Comparison of ENCODE assay signal across 24 mouse cellular contexts in genomic region chr10:127160728-127161127, GRCm38 (mm10). TPM values are rescaled to one million over a fixed set of nuclear protein-coding genes. Genes with fewer than 3 reads are reported as not detected.
A peak's percentile ranks its signal among the peaks of the same experiment; 100 is the strongest.
DNase-seq lines count a peak whose midpoint lies in the region; ATAC-seq and TF ChIP-seq lines count a peak whose summit lies in the region.
"Had no signal": no experiment of that assay in that cellular context is flagged by ENCODE, and none has a peak within 500 bp of the region (broad histone marks: within the 10 kb centered on the region; RNA-seq: fewer than 3 reads in every experiment).

No protein-coding gene starts in this region.

- H3K79me2 ChIP-seq in MEL (ENCODE audit: control insufficient read depth, insufficient read depth, low read length, poor library complexity): peaks cover 11% of the 10 kb centered on the region

- peaks cover 0 to 15% of the 10 kb centered on the region in 2 experiments; a peak in 2 of 4 replicates for H3K36me3 ChIP-seq in MEL (ENCODE audit: control insufficient read depth in 1 of 2, insufficient read depth in 2 of 2, low read length in 2 of 2)
- no peaks in the 10 kb centered on the region for H3K36me3 ChIP-seq in small intestine, adult 2 months (ENCODE audit: control insufficient read depth, insufficient read depth, low read length)
- no peaks in the 10 kb centered on the region for H3K36me3 ChIP-seq in liver, embryonic 11.5 days (ENCODE audit: control insufficient read depth, insufficient read depth, low read length)

- TF ChIP-seq RAD21 in MEL (IDR thresholded peaks at IDR 0.05; ENCODE audit: low read depth, low read length): no peak

- no peak overlapping the region for H3K4me3 ChIP-seq in layer of hippocampus, adult 2 months
- H3K4me3 ChIP-seq in MEL (ENCODE audit: control insufficient read depth in 1 of 2, insufficient read depth in 1 of 2, low read depth in 2 of 2, low read length in 2 of 2): no peak overlapping the region
- H3K4me3 ChIP-seq in small intestine, adult 2 months (ENCODE audit: low read depth, low read length): no peak overlapping the region
- no peak overlapping the region for H3K4me3 ChIP-seq in liver, embryonic 11.5 days (ENCODE audit: low read depth, low read length)

- peaks cover 2 to 20% of the 10 kb centered on the region in 2 experiments; a peak in 3 of 4 replicates for H3K4me1 ChIP-seq in MEL (ENCODE audit: control insufficient read depth in 1 of 2, insufficient read depth in 2 of 2, low read length in 2 of 2)
- H3K4me1 ChIP-seq in small intestine, adult 2 months (ENCODE audit: control insufficient read depth, insufficient read depth, insufficient read length, low read length): peaks cover 26% of the 10 kb centered on the region; the same call in 1 of the 2 replicates
- no peaks in the 10 kb centered on the region for H3K4me1 ChIP-seq in liver, embryonic 11.5 days (replicated peaks; ENCODE audit: control insufficient read depth, insufficient read depth, low read length)

- no peak overlapping the region for H3K4me2 ChIP-seq in liver, embryonic 11.5 days

- H3K27ac ChIP-seq in layer of hippocampus, adult 2 months: peak overlapping the region; percentile 67; the same call in 1 of the 2 replicates
- no peak overlapping the region for H3K27ac ChIP-seq in MEL (ENCODE audit: control insufficient read depth, low read depth, low read length)
- H3K27ac ChIP-seq in small intestine, adult 2 months (ENCODE audit: insufficient read depth, low read depth, low read length): peak overlapping the region; percentile 88
- no peak overlapping the region for H3K27ac ChIP-seq in liver, embryonic 11.5 days (ENCODE audit: low read depth, low read length)

- no peak for ATAC-seq in liver, embryonic 11.5 days (replicated peaks; ENCODE audit: low FRiP score)
- ATAC-seq: activated CD4-positive, CD25-positive, alpha-beta regulatory T cell, adult 4 months; CD4-positive, CD25-positive, alpha-beta regulatory T cell, adult 4 months; Patski had no signal

- H3K27me3 ChIP-seq in MEL (ENCODE audit: control insufficient read depth in 1 of 2, insufficient read depth in 2 of 2, low read length in 2 of 2): no peaks in the 10 kb centered on the region
- H3K27me3 ChIP-seq in small intestine, adult 2 months (ENCODE audit: control insufficient read depth, insufficient read depth, low read length): no peaks in the 10 kb centered on the region
- H3K27me3 ChIP-seq in liver, embryonic 11.5 days (replicated peaks; ENCODE audit: control insufficient read depth, insufficient read depth, low read length): peaks cover 3% of the 10 kb centered on the region
- H3K27me3 ChIP-seq: Patski had no signal

- H3K9me3 ChIP-seq in MEL (replicated peaks; ENCODE audit: insufficient read depth, low read length): no peaks in the 10 kb centered on the region
- no peaks in the 10 kb centered on the region for H3K9me3 ChIP-seq in liver, embryonic 11.5 days (ENCODE audit: control insufficient read depth, low read length)
- H3K9me3 ChIP-seq: G1E had no signal

- no peak for DNase-seq in layer of hippocampus, adult 2 months (ENCODE audit: low spot score in 2 of 2)
- no peak for DNase-seq in layer of hippocampus, adult 11-12 months (ENCODE audit: low spot score)
- DNase-seq in MEL (ENCODE audit: low read depth, low spot score): peak; percentile 60
- DNase-seq in MEL-GATA-1-ER (ENCODE audit: extremely low read depth, low read depth): peak; percentile 34
- DNase-seq in adrenal gland, adult (ENCODE audit: inconsistent age in 2 of 2, low spot score in 1 of 2): no peak
- no peak for DNase-seq in cerebellum, adult 11 months
- no peak for DNase-seq in liver, embryonic 11.5 days (ENCODE audit: low spot score)
- DNase-seq: adrenal gland, adult 2 months; adrenal gland, adult 8-10 months; adrenal gland, postnatal 10 days; adrenal gland, postnatal 14 days; adrenal gland, postnatal 25 days; adrenal gland, postnatal 36 days; B cell, adult 2 months; cerebellum, adult 11-12 months; cerebellum, adult 18-20 months; cerebellum, adult 2 months; cerebellum, adult 8-10 months; cerebellum, adult 9-10 months had no signal

- H3K9ac ChIP-seq in MEL (ENCODE audit: control insufficient read depth, low read depth, low read length, poor library complexity, severe bottlenecking): no peak overlapping the region
- H3K9ac ChIP-seq in liver, embryonic 11.5 days (ENCODE audit: low read depth, low read length): no peak overlapping the region

- TF ChIP-seq EP300 in MEL (IDR thresholded peaks at IDR 0.05; ENCODE audit: low read depth in 1 of 2, low read length in 2 of 2): peak; percentile 17 to 40; a peak in 2 of 4 replicates

- 71% methylated on average over 3 of the region's 3 CpGs for WGBS in small intestine, adult 2 months
- WGBS in liver, embryonic 11.5 days: 61% methylated on average over 3 of the region's 3 CpGs

- TF ChIP-seq POLR2A in MEL (IDR thresholded peaks at IDR 0.05; ENCODE audit: control insufficient read depth in 1 of 2, insufficient read depth in 1 of 2, low read depth in 1 of 2, low read length in 2 of 2, poor library complexity in 1 of 2): no peak
- no peak for TF ChIP-seq POLR2A in small intestine, adult 2 months (IDR thresholded peaks at IDR 0.05; ENCODE audit: low read depth, low read length)

- TF ChIP-seq CTCF in layer of hippocampus, adult 2 months (conservative IDR thresholded peaks at IDR 0.05): no peak
- TF ChIP-seq CTCF in MEL (IDR thresholded peaks at IDR 0.05 in 2 of 3, conservative IDR thresholded peaks at IDR 0.05 in 1 of 3; ENCODE audit: control insufficient read depth in 1 of 3, insufficient read depth in 1 of 3, low read depth in 2 of 3, low read length in 3 of 3, poor library complexity in 1 of 3, severe bottlenecking in 1 of 3): no peak
- no peak for TF ChIP-seq CTCF in small intestine, adult 2 months (IDR thresholded peaks at IDR 0.05; ENCODE audit: extremely low read depth, insufficient read length, insufficient replicate concordance, low read depth, low read length)

TF ChIP-seq in MEL, 35 proteins besides CTCF, POLR2A, EP300 and RAD21:
- TF ChIP-seq TAL1 (IDR thresholded peaks at IDR 0.05; ENCODE audit: low read length) (no peak), ZNF384 (IDR thresholded peaks at IDR 0.05; ENCODE audit: low read depth, low read length) (peak; percentile 90), GABPA (IDR thresholded peaks at IDR 0.05; ENCODE audit: low read depth, low read length) (no peak), SIN3A (IDR thresholded peaks at IDR 0.05; ENCODE audit: low read length) (peak; percentile 49), MAX (IDR thresholded peaks at IDR 0.05; ENCODE audit: low read length) (no peak), MXI1 (IDR thresholded peaks at IDR 0.05; ENCODE audit: low read depth, low read length) (peak; percentile 19; the same call in 1 of the 2 replicates), MYC (IDR thresholded peaks at IDR 0.05; ENCODE audit: low read depth, low read length) (peak; percentile 42; the same call in 1 of the 2 replicates), ZMIZ1 (IDR thresholded peaks at IDR 0.05; ENCODE audit: low read depth, low read length) (no peak)

RNA-seq across cellular contexts. Expression of gene B4galnt1, which starts 4.3 kb away (rescaled TPM):
- total RNA-seq in layer of hippocampus, adult 2 months (2021): 100 to 1,000 TPM; 116 to 123 TPM
- 23.7 and 24.6 TPM in 2 replicates for total RNA-seq in MEL (2012; rRNA removed)
- 10 to 100 TPM; 65.8 to 66.0 TPM for polyA plus RNA-seq in MEL (2012; ENCODE audit: insufficient read depth in 1 of 2, insufficient read length in 2 of 2, low read depth in 1 of 2, low replicate concordance in 2 of 2, missing spikeins in 1 of 2)
- polyA plus RNA-seq in small intestine, adult 2 months (2012; rRNA removed): 228 and 484 TPM in 2 replicates
- 21.6 and 26.3 TPM in 2 replicates for polyA plus RNA-seq in liver, embryonic 11.5 days (2014; fragmentation: Nextera tagmentation; extraction: Ambion mirVana)

RNA-seq across cellular contexts. Expression of gene Slc26a10, which starts 19.7 kb away (rescaled TPM):
- total RNA-seq in layer of hippocampus, adult 2 months (2021): 10 to 100 TPM; 21.9 to 25.4 TPM
- 0.75 and 1.1 TPM in 2 replicates for total RNA-seq in MEL (2012; rRNA removed)
- 1 to 10 TPM in 1 of 2 experiments, not detected in 1; 1.3 TPM for polyA plus RNA-seq in MEL (2012; ENCODE audit: insufficient read depth in 1 of 2, insufficient read length in 2 of 2, low read depth in 1 of 2, low replicate concordance in 2 of 2, missing spikeins in 1 of 2)
- polyA plus RNA-seq in small intestine, adult 2 months (2012; rRNA removed): 0.56 and 0.85 TPM in 2 replicates
- 3.6 and 5.2 TPM in 2 replicates for polyA plus RNA-seq in liver, embryonic 11.5 days (2014; fragmentation: Nextera tagmentation; extraction: Ambion mirVana)

RNA-seq across cellular contexts. Expression of gene Arhgef25, which starts 29.2 kb away (rescaled TPM):
- 100 to 1,000 TPM; 395 to 408 TPM for total RNA-seq in layer of hippocampus, adult 2 months (2021)
- 16.9 and 18.3 TPM in 2 replicates for total RNA-seq in MEL (2012; rRNA removed)
- 10 to 100 TPM in 1 of 2 experiments, not detected in 1; 44.6 TPM for polyA plus RNA-seq in MEL (2012; ENCODE audit: insufficient read depth in 1 of 2, insufficient read length in 2 of 2, low read depth in 1 of 2, low replicate concordance in 2 of 2, missing spikeins in 1 of 2)
- 8.8 and 10.4 TPM in 2 replicates for polyA plus RNA-seq in small intestine, adult 2 months (2012; rRNA removed)
- polyA plus RNA-seq in liver, embryonic 11.5 days (2014; fragmentation: Nextera tagmentation; extraction: Ambion mirVana): 28.3 and 30.2 TPM in 2 replicates
- polyA plus RNA-seq: activated CD4-positive, CD25-positive, alpha-beta regulatory T cell, adult 4 months had no signal

RNA-seq across cellular contexts. Expression of gene Dtx3, which starts 34.8 kb away (rescaled TPM):
- total RNA-seq in layer of hippocampus, adult 2 months (2021): 100 to 1,000 TPM; 227 to 255 TPM
- total RNA-seq in MEL (2012; rRNA removed): 24.1 and 30.5 TPM in 2 replicates
- 100 to 1,000 TPM in 1 of 2 experiments, not detected in 1; 107 TPM for polyA plus RNA-seq in MEL (2012; ENCODE audit: insufficient read depth in 1 of 2, insufficient read length in 2 of 2, low read depth in 1 of 2, low replicate concordance in 2 of 2, missing spikeins in 1 of 2)
- 24.0 and 35.3 TPM in 2 replicates for polyA plus RNA-seq in small intestine, adult 2 months (2012; rRNA removed)
- 64.0 and 70.8 TPM in 2 replicates for polyA plus RNA-seq in liver, embryonic 11.5 days (2014; fragmentation: Nextera tagmentation; extraction: Ambion mirVana)

RNA-seq across cellular contexts. Expression of gene Os9, which starts 39.8 kb away (rescaled TPM):
- 100 to 1,000 TPM; 100 to 102 TPM for total RNA-seq in layer of hippocampus, adult 2 months (2021)
- total RNA-seq in MEL (2012; rRNA removed): 41.5 and 42.4 TPM in 2 replicates
- 10 to 100 TPM in 1 of 2 experiments, not detected in 1; 60.4 TPM for polyA plus RNA-seq in MEL (2012; ENCODE audit: insufficient read depth in 1 of 2, insufficient read length in 2 of 2, low read depth in 1 of 2, low replicate concordance in 2 of 2, missing spikeins in 1 of 2)
- 59.8 and 117 TPM in 2 replicates for polyA plus RNA-seq in small intestine, adult 2 months (2012; rRNA removed)
- polyA plus RNA-seq in liver, embryonic 11.5 days (2014; fragmentation: Nextera tagmentation; extraction: Ambion mirVana): 51.2 and 54.7 TPM in 2 replicates

Comparison
In these comparisons a context has a peak if more than half of its experiments do, and no peak if none do; other contexts are left out.
1. DNase-seq: peak in MEL (single experiment) and MEL-GATA-1-ER (single experiment); none in layer of hippocampus, adult 2 months (0 of 2), layer of hippocampus, adult 11-12 months (single experiment), adrenal gland, adult (0 of 2), cerebellum, adult 11 months (single experiment) and liver, embryonic 11.5 days (single experiment).
2. H3K27ac ChIP-seq: peak in layer of hippocampus, adult 2 months (single experiment) and small intestine, adult 2 months (single experiment); none in MEL (single experiment) and liver, embryonic 11.5 days (single experiment).